Mouse (Mus musculus) NIH3T3 (cell line): ENCODE data around the gene Sh3gl1.
"Not testable (repeated sequence)": the region's sequence is repeated elsewhere in the genome, so short reads cannot be mapped to it uniquely, and the experiment has no call there.

Source experiments
- DNase-seq: peaks from one replicate; pipeline ENCODE4 v3.0.0-alpha.2; 2012; ENCODE audit warnings: low read depth

Sh3gl1 gene

GRCm38 (mm10) chr17:56036176-56036900 lies at the start of gene Sh3gl1:
TSS of gene Sh3gl1 (minus strand) at chr17:56036635.
- peak; percentile 99 for DNase-seq

- DNase-seq = peak; percentile 92
These were observed 44.5 kb upstream of the Sh3gl1 start for GRCm38 (mm10) chr17:56080781-56081585.

- DNase-seq = no peak
These were observed 43.5 kb upstream of the Sh3gl1 start for GRCm38 (mm10) chr17:56079921-56080320.

GRCm38 (mm10) chr17:56078880-56079795 lies 42.7 kb upstream of the Sh3gl1 start, which contains the start of gene Hdgfl2:
TSS of gene Hdgfl2 (plus strand) at chr17:56079634.
- peak; percentile 100 for DNase-seq

GRCm38 (mm10) chr17:56078361-56078760 lies 41.9 kb upstream of the Sh3gl1 start:
- not testable (repeated sequence) for DNase-seq

GRCm38 (mm10) chr17:56077523-56077922 lies 41.1 kb upstream of the Sh3gl1 start:
- DNase-seq = no peak

- DNase-seq = peak; percentile 99
These were observed 38.4 kb upstream of the Sh3gl1 start, which contains the start of gene Ubxn6 for GRCm38 (mm10) chr17:56074827-56075208. TSS of gene Ubxn6 (minus strand) at chr17:56075028.

GRCm38 (mm10) chr17:56074097-56074826 lies 37.8 kb upstream of the Sh3gl1 start:
- peak; percentile 98 for DNase-seq

GRCm38 (mm10) chr17:56072243-56072642 lies 35.8 kb upstream of the Sh3gl1 start:
- DNase-seq = no peak

GRCm38 (mm10) chr17:56071126-56071525 lies 34.7 kb upstream of the Sh3gl1 start:
- DNase-seq = no peak

GRCm38 (mm10) chr17:56069066-56069465 lies 32.6 kb upstream of the Sh3gl1 start:
- no peak for DNase-seq

GRCm38 (mm10) chr17:56066451-56066850 lies 30.0 kb upstream of the Sh3gl1 start:
- DNase-seq = peak; percentile 31

GRCm38 (mm10) chr17:56065715-56066114 lies 29.3 kb upstream of the Sh3gl1 start:
- DNase-seq = not testable (repeated sequence)

GRCm38 (mm10) chr17:56062081-56062480 lies 25.6 kb upstream of the Sh3gl1 start:
- no peak for DNase-seq

GRCm38 (mm10) chr17:56057381-56058120 lies 21.1 kb upstream of the Sh3gl1 start:
- no peak for DNase-seq

GRCm38 (mm10) chr17:56055945-56056678 lies 19.7 kb upstream of the Sh3gl1 start:
- no peak for DNase-seq

- no peak for DNase-seq
These were observed 18.5 kb upstream of the Sh3gl1 start for GRCm38 (mm10) chr17:56054938-56055337.

- no peak for DNase-seq
These were observed 14.9 kb upstream of the Sh3gl1 start for GRCm38 (mm10) chr17:56051369-56051768.

- DNase-seq = peak; percentile 42
These were observed 4.4 kb upstream of the Sh3gl1 start for GRCm38 (mm10) chr17:56040857-56041163.
